Mouse (Mus musculus): Measurements from ENCODE around the gene Drd3. TPM values are rescaled to one million over a fixed set of nuclear protein-coding genes. Genes with fewer than 3 reads are reported as not detected.
A peak's percentile ranks its signal among the peaks of the same experiment; 100 is the strongest.

The Drd3 gene
- total RNA-seq, 2 experiments from 2014 or later = not detected

- peak; percentile 64 to 81 for DNase-seq
These were observed 48.0 kb downstream of the Drd3 start for GRCm38 (mm10) chr16:43801791-43802307.

GRCm38 (mm10) chr16:43802466-43802865 lies 48.6 kb downstream of the Drd3 start:
- DNase-seq = no peak

GRCm38 (mm10) chr16:43804364-43804763 lies 50.5 kb downstream of the Drd3 start:
- no peak for DNase-seq

GRCm38 (mm10) chr16:43807048-43807447 lies 53.2 kb downstream of the Drd3 start:
- DNase-seq = no peak

GRCm38 (mm10) chr16:43809429-43809828 lies 55.6 kb downstream of the Drd3 start:
- DNase-seq = no peak

GRCm38 (mm10) chr16:43811402-43811801 lies 57.6 kb downstream of the Drd3 start:
- DNase-seq = no peak

GRCm38 (mm10) chr16:43814644-43815043 lies 60.8 kb downstream of the Drd3 start:
- DNase-seq = no peak

- DNase-seq = no peak
These were observed 62.5 kb downstream of the Drd3 start for GRCm38 (mm10) chr16:43816321-43816720.

GRCm38 (mm10) chr16:43818404-43818803 lies 64.6 kb downstream of the Drd3 start:
- no peak for DNase-seq

- DNase-seq = no peak
These were observed 73.7 kb downstream of the Drd3 start for GRCm38 (mm10) chr16:43827492-43827891.

GRCm38 (mm10) chr16:43831957-43832356 lies 78.1 kb downstream of the Drd3 start:
- no peak for DNase-seq

- no peak for DNase-seq
These were observed 87.4 kb downstream of the Drd3 start for GRCm38 (mm10) chr16:43841236-43841635.

GRCm38 (mm10) chr16:43849839-43850238 lies 96.0 kb downstream of the Drd3 start:
- DNase-seq = no peak

GRCm38 (mm10) chr16:43858941-43859476 lies 105.2 kb downstream of the Drd3 start:
- no peak for DNase-seq

- no peak for DNase-seq
These were observed 106.8 kb downstream of the Drd3 start for GRCm38 (mm10) chr16:43860624-43861023.

- no peak for DNase-seq
These were observed 116.0 kb downstream of the Drd3 start for GRCm38 (mm10) chr16:43869805-43870204.

GRCm38 (mm10) chr16:43871419-43871818 lies 117.6 kb downstream of the Drd3 start:
- DNase-seq = peak; percentile 27 to 47

Small RNA genes within 50 kb of the gene (microRNA-seq; reads per million reads assigned to microRNA genes)
- not detected for gene Gm25996

Other genes starting within 250 kb of the Drd3 start
- gene Tigit, start 89.9 kb upstream of the Drd3 start, total RNA-seq (2021) = not detected
- 1 to 10 TPM; 5.8 to 6.8 TPM for gene Ccdc191, start 135.8 kb downstream of the Drd3 start, total RNA-seq (2021)
- 10 to 100 TPM; 32.4 to 42.9 TPM for gene Qtrt2, start 172.8 kb downstream of the Drd3 start, total RNA-seq (2021)
- gene Zdhhc23, start 225.8 kb downstream of the Drd3 start, total RNA-seq (2021) = 1 to 10 TPM in 1 of 2 experiments, under 1 TPM in 1; 0.56 to 1.0 TPM

All from adrenal gland, postnatal 36 days (tissue).